Mouse (Mus musculus): Measurements from ENCODE around the gene Vmn2r54. TPM values are rescaled to one million over a fixed set of nuclear protein-coding genes. Genes with fewer than 3 reads are reported as not detected.
"Not testable (repeated sequence)": the region's sequence is repeated elsewhere in the genome, so short reads cannot be mapped to it uniquely, and the experiment has no call there.

The Vmn2r54 gene
- not detected for total RNA-seq (2021)

DNA sequence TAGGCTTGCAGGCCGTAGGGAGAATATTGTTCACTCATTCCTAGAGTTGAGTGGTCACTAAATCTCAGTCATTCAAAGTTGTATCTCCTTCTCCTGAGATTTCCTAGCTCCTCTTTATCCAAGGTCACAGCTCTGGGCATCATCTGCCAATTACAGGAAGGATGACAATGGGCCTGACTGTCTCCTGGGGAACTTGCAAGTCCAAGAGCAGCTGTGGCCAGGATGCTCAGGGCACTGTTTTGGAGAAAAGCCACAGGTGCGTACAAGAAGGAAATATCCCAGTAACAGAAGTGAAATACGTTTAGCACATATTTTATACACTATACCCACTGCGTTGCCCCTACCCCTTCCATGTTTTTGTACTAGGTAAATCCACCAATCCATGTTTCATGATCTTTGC, at the start of gene Vmn2r54:
Gene Vmn2r54, minus strand, starts transcription at position 101 of the 400 bp plus-strand sequence.
- DNase-seq (ENCODE audit: low spot score in 2 of 2); intact Hi-C loops (cut with DNase I): not testable (repeated sequence)

DNA sequence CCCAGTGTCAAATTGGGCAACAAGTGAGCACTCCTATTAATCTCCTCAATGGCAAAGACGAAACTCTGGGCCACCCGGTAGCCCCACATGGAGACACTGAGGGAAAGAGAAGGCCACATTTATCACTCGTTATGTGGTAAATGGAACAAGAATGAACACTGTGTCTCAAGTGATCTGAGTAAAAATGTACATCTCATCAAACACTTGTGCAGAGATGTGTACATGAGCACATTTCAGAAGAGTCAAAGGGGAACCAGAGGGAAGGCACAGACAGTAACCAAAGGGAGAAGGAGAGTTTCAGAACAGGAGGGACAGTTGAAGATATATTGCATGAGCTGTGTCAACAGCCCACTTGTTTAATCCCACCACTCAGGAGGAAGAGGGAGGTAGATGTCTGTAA, 44.8 kb upstream of the Vmn2r54 start, which contains the start of gene Vmn2r55:
Gene Vmn2r55, minus strand, starts transcription at position 101 of the 400 bp plus-strand sequence.
- intact Hi-C loops (cut with DNase I); DNase-seq (ENCODE audit: low spot score in 2 of 2): not testable (repeated sequence)

DNA sequence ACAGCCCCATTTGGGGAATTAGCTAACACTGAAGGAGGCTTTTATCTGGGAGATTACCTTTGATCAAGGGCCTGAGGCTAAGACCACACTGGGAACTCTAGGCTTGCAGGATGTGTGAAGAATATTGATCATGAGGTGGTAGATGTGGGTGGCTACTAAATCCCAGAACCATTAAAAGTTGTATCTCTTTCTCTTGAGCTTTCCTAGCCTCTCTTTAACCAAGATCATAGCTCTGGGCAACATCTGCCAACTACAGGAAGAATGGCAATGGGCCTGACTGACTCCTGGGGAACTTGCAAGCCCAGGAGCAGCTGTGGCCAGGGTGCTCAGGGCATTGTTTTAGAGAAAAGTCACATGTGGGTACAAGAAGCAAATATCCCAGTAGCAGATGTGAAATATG, 31.4 kb downstream of the Vmn2r54 start, which contains the start of gene Vmn2r53:
Gene Vmn2r53, minus strand, starts transcription at position 101 of the 400 bp plus-strand sequence.
- intact Hi-C loops (cut with DNase I) = no loop called here
- DNase-seq (ENCODE audit: low spot score in 2 of 2) = no peak

Other genes with a start within 250 kb of the Vmn2r54 start
- 1 to 10 TPM; 7.6 to 7.7 TPM for gene Zfp551, start 217.6 kb downstream of the Vmn2r54 start, total RNA-seq (2021)
- gene Zfp606, start 162.0 kb downstream of the Vmn2r54 start, total RNA-seq (2021) = 10 to 100 TPM; 11.1 to 16.0 TPM
- gene 2900092C05Rik, start 127.8 kb downstream of the Vmn2r54 start, total RNA-seq (2021) = not detected
- under 1 TPM; 0.02 to 0.11 TPM for gene Vmn2r53, start 31.5 kb downstream of the Vmn2r54 start, total RNA-seq (2021)
- gene Vmn2r55, start 44.7 kb upstream of the Vmn2r54 start, total RNA-seq (2021) = not detected
- under 1 TPM in 1 of 2 experiments, not detected in 1; 0.05 TPM for gene Vmn2r56, start 94.7 kb upstream of the Vmn2r54 start, total RNA-seq (2021)
- gene Zscan18, start 163.3 kb upstream of the Vmn2r54 start, total RNA-seq (2021) = 10 to 100 TPM; 14.8 to 22.0 TPM
- gene Zfp329, start 178.5 kb upstream of the Vmn2r54 start, total RNA-seq (2021) = 10 to 100 TPM; 17.3 to 24.7 TPM
- 10 to 100 TPM; 13.0 to 15.8 TPM for gene Zfp110, start 194.4 kb upstream of the Vmn2r54 start, total RNA-seq (2021)
- gene Zfp128, start 240.9 kb upstream of the Vmn2r54 start, total RNA-seq (2021) = 1 to 10 TPM; 7.0 to 7.6 TPM

Measured in left cerebral cortex, postnatal 36 days (tissue).